Mouse (Mus musculus) intestine, embryonic 15.5 days (tissue): ENCODE data around the gene Grhl3. TPM values are rescaled to one million over a fixed set of nuclear protein-coding genes. Genes with fewer than 3 reads are reported as not detected.

Experiments
- ATAC-seq: fragments of 200-750 bp; cut with Nextera tagmentation; 2 replicates; pipeline ENCODE4 v1.8.0; 2017; ENCODE audit warnings: moderate TSS enrichment, moderate library complexity
- H3K27ac ChIP-seq: fragments of 300-500 bp; sonication (generic); 2 replicates; pipeline ENCODE4 v1.5.1; 2015; ENCODE audit warnings: mild to moderate bottlenecking, inconsistent platforms
- H3K27me3 ChIP-seq: fragments of 300-500 bp; sonication (generic); replicated peaks from 2 replicates; pipeline ENCODE4 v1.6.1; 2015; ENCODE audit warnings: inconsistent platforms
- H3K36me3 ChIP-seq: fragments of 300-500 bp; sonication (generic); 2 replicates; pipeline ENCODE4 v1.6.1; 2015; ENCODE audit warnings: inconsistent platforms
- H3K4me1 ChIP-seq: fragments of 300-500 bp; sonication (generic); replicated peaks from 2 replicates; pipeline ENCODE4 v1.6.1; 2015; ENCODE audit warnings: inconsistent platforms
- H3K4me2 ChIP-seq: fragments of 300-500 bp; sonication (generic); replicated peaks from 2 replicates; pipeline ENCODE4 v1.6.1; 2015; ENCODE audit warnings: mild to moderate bottlenecking, inconsistent platforms
- H3K4me3 ChIP-seq: fragments of 300-500 bp; sonication (generic); replicated peaks from 2 replicates; pipeline ENCODE4 v1.5.1; 2015; ENCODE audit warnings: inconsistent platforms
- H3K9ac ChIP-seq: fragments of 300-500 bp; sonication (generic); 2 replicates; pipeline ENCODE4 v1.6.1; 2015; ENCODE audit warnings: inconsistent platforms
- H3K9me3 ChIP-seq: fragments of 300-500 bp; sonication (generic); 2 replicates; pipeline ENCODE4 v1.6.1; 2016; ENCODE audit warnings: inconsistent platforms
- WGBS: fragments of 180-500 bp; shearing (Covaris S2); methylation state at CpG from one replicate; pipeline ENCODE4 v1.1.7; 2015; 5-methylcytosine and 5-hydroxymethylcytosine counted together
- polyA plus RNA-seq: library from polyadenylated mRNA; unstranded; fragments of >200 nt; fragmentation: Nextera tagmentation; extraction: Ambion mirVana; gene quantifications from 2 replicates; pipeline ENCODE4 v1.2.1, GENCODE M21; 2015

Gene Grhl3
- polyA plus RNA-seq, 1 experiment from 2014 or later, result 4.4 TPM

- no peak for ATAC-seq
- no peaks in the 10 kb centered on the region for H3K9me3 ChIP-seq
Observed at GRCm38 (mm10) chr4:135520421-135520820, 53.0 kb downstream of the Grhl3 start.

GRCm38 (mm10) chr4:135518135-135518534, 55.3 kb downstream of the Grhl3 start:
- H3K27me3 ChIP-seq, result no peaks in the 10 kb centered on the region
- H3K27ac ChIP-seq, result no peak overlapping the region
- 62% methylated on average over 12 of the region's 12 CpGs for WGBS
- H3K9ac ChIP-seq, result no peak overlapping the region
- H3K4me1 ChIP-seq, result 0 out of 2 replicates have a peak, but pooled peaks cover 3% of the 10 kb centered on the region
- H3K4me3 ChIP-seq, result no peak overlapping the region
- H3K4me2 ChIP-seq, result no peak overlapping the region
- H3K9me3 ChIP-seq, result no peaks in the 10 kb centered on the region
- peak; percentile 27; the same call in 1 of the 2 replicates for ATAC-seq
- no peaks in the 10 kb centered on the region for H3K36me3 ChIP-seq

More at GRCm38 (mm10) chr4:135520421-135520820, 53.0 kb downstream of the Grhl3 start:
- Histone ChIP-seq H3K4me3 (no peak overlapping the region), H3K36me3 (no peaks in the 10 kb centered on the region), H3K4me2 (no peak overlapping the region), H3K27ac (no peak overlapping the region), H3K27me3 (no peaks in the 10 kb centered on the region), H3K4me1 (peaks cover 6% of the 10 kb centered on the region; the same call in 1 of the 2 replicates), H3K9ac (no peak overlapping the region)
- WGBS, result 73% methylated on average over 9 of the region's 9 CpGs

GRCm38 (mm10) chr4:135516351-135517316, 56.8 kb downstream of the Grhl3 start:
- Histone ChIP-seq H3K27me3 (no peaks in the 10 kb centered on the region), H3K4me1 (0 out of 2 replicates have a peak, but pooled peaks cover 3% of the 10 kb centered on the region), H3K4me3 (no peak overlapping the region), H3K9me3 (no peaks in the 10 kb centered on the region), H3K9ac (no peak overlapping the region), H3K36me3 (no peaks in the 10 kb centered on the region), H3K27ac (no peak overlapping the region), H3K4me2 (no peak overlapping the region)
- ATAC-seq, result no peak; the same call in 1 of the 2 replicates
- WGBS, result 48% methylated on average over 15 of the region's 15 CpGs

GRCm38 (mm10) chr4:135514925-135515324, 58.5 kb downstream of the Grhl3 start:
- ATAC-seq, result no peak
- H3K27ac ChIP-seq, result no peak overlapping the region
- H3K27me3 ChIP-seq, result no peaks in the 10 kb centered on the region
- no peaks in the 10 kb centered on the region for H3K9me3 ChIP-seq
- H3K4me1 ChIP-seq, result 0 out of 2 replicates have a peak, but pooled peaks cover 3% of the 10 kb centered on the region
- 75% methylated on average over 14 of the region's 14 CpGs for WGBS
- no peak overlapping the region for H3K4me3 ChIP-seq
- H3K4me2 ChIP-seq, result no peak overlapping the region
- no peaks in the 10 kb centered on the region for H3K36me3 ChIP-seq
- H3K9ac ChIP-seq, result no peak overlapping the region

GRCm38 (mm10) chr4:135513865-135514264, 59.6 kb downstream of the Grhl3 start:
- peak; percentile 49; the same call in 1 of the 2 replicates for ATAC-seq
- 59% methylated on average over 7 of the region's 7 CpGs for WGBS

GRCm38 (mm10) chr4:135509515-135509914, 63.9 kb downstream of the Grhl3 start:
- 51% methylated on average over 12 of the region's 12 CpGs for WGBS
- no peak for ATAC-seq
- Histone ChIP-seq H3K4me1 (peaks cover 2% of the 10 kb centered on the region; the same call in 1 of the 2 replicates), H3K36me3 (no peaks in the 10 kb centered on the region), H3K27me3 (no peaks in the 10 kb centered on the region), H3K27ac (no peak overlapping the region), H3K4me2 (no peak overlapping the region), H3K9ac (no peak overlapping the region), H3K4me3 (no peak overlapping the region), H3K9me3 (no peaks in the 10 kb centered on the region)

More at GRCm38 (mm10) chr4:135513865-135514264, 59.6 kb downstream of the Grhl3 start:
- H3K4me1 ChIP-seq, result 0 out of 2 replicates have a peak, but pooled peaks cover 5% of the 10 kb centered on the region
- no peaks in the 10 kb centered on the region for H3K27me3 ChIP-seq
- H3K36me3 ChIP-seq, result no peaks in the 10 kb centered on the region
- H3K9ac ChIP-seq, result no peak overlapping the region
- H3K4me2 ChIP-seq, result 0 out of 2 replicates have a peak overlapping the region, but pooled peaks have one; percentile 3
- H3K9me3 ChIP-seq, result no peaks in the 10 kb centered on the region
- H3K4me3 ChIP-seq, result no peak overlapping the region
- H3K27ac ChIP-seq, result peak overlapping the region; percentile 18; the same call in 1 of the 2 replicates

- 14% methylated on average over 13 of the region's 13 CpGs for WGBS
- H3K27me3 ChIP-seq, result no peaks in the 10 kb centered on the region
- H3K4me3 ChIP-seq, result no peak overlapping the region
- H3K9ac ChIP-seq, result no peak overlapping the region
- H3K36me3 ChIP-seq, result no peaks in the 10 kb centered on the region
- ATAC-seq, result peak; percentile 57
- no peak overlapping the region for H3K27ac ChIP-seq
- H3K4me1 ChIP-seq, result peaks cover 2% of the 10 kb centered on the region; the same call in 1 of the 2 replicates
- H3K9me3 ChIP-seq, result no peaks in the 10 kb centered on the region
- peak overlapping the region; percentile 49 for H3K4me2 ChIP-seq
Observed at GRCm38 (mm10) chr4:135508419-135509039, 64.9 kb downstream of the Grhl3 start.

- Histone ChIP-seq H3K4me1 (peaks cover 2% of the 10 kb centered on the region; the same call in 1 of the 2 replicates), H3K27ac (no peak overlapping the region), H3K27me3 (no peaks in the 10 kb centered on the region), H3K9ac (0 out of 2 replicates have a peak overlapping the region, but pooled peaks have one; percentile 2), H3K4me2 (peak overlapping the region; percentile 54), H3K9me3 (no peaks in the 10 kb centered on the region), H3K4me3 (peak overlapping the region; percentile 2), H3K36me3 (no peaks in the 10 kb centered on the region)
- ATAC-seq, result peak; percentile 43; the same call in 1 of the 2 replicates
- WGBS, result 9% methylated on average over 22 of the region's 22 CpGs
Observed at GRCm38 (mm10) chr4:135507547-135508350, 65.7 kb downstream of the Grhl3 start.

GRCm38 (mm10) chr4:135505794-135506193, 67.6 kb downstream of the Grhl3 start:
- H3K9me3 ChIP-seq, result no peaks in the 10 kb centered on the region
- H3K36me3 ChIP-seq, result no peaks in the 10 kb centered on the region
- no peak for ATAC-seq
- H3K9ac ChIP-seq, result no peak overlapping the region
- H3K4me1 ChIP-seq, result peaks cover 2% of the 10 kb centered on the region; the same call in 1 of the 2 replicates
- H3K27me3 ChIP-seq, result no peaks in the 10 kb centered on the region
- H3K4me3 ChIP-seq, result no peak overlapping the region
- no peak overlapping the region for H3K27ac ChIP-seq
- 79% methylated on average over 11 of the region's 11 CpGs for WGBS
- no peak overlapping the region for H3K4me2 ChIP-seq

- Histone ChIP-seq H3K4me3 (no peak overlapping the region), H3K4me1 (no peaks in the 10 kb centered on the region), H3K27me3 (no peaks in the 10 kb centered on the region), H3K9ac (no peak overlapping the region), H3K9me3 (no peaks in the 10 kb centered on the region), H3K36me3 (no peaks in the 10 kb centered on the region), H3K27ac (no peak overlapping the region), H3K4me2 (no peak overlapping the region)
- ATAC-seq, result no peak
- 46% methylated on average over 4 of the region's 4 CpGs for WGBS
Observed at GRCm38 (mm10) chr4:135501587-135501986, 71.8 kb downstream of the Grhl3 start.

GRCm38 (mm10) chr4:135499831-135500230, 73.6 kb downstream of the Grhl3 start:
- Histone ChIP-seq H3K27ac (no peak overlapping the region), H3K9me3 (no peaks in the 10 kb centered on the region), H3K36me3 (no peaks in the 10 kb centered on the region), H3K9ac (no peak overlapping the region), H3K27me3 (no peaks in the 10 kb centered on the region), H3K4me2 (no peak overlapping the region), H3K4me3 (no peak overlapping the region), H3K4me1 (peaks cover 6% of the 10 kb centered on the region)
- WGBS, result 73% methylated on average over 3 of the region's 3 CpGs
- ATAC-seq, result no peak
